Mouse (Mus musculus): ENCODE data around the gene Prdm2.

- TF ChIP-seq CTCF (IDR thresholded peaks at IDR 0.05) (no peak), EP300 (IDR thresholded peaks at IDR 0.05) (no peak)
These were observed 1.0 kb downstream of the Prdm2 start for GRCm38 (mm10) chr4:143211584-143212340.

All from lung, postnatal 0 days (tissue).